Mouse (Mus musculus): ENCODE results near the gene Trmt10b. TPM values are rescaled to one million over a fixed set of nuclear protein-coding genes. Genes with fewer than 3 reads are reported as not detected.

Trmt10b gene
- total and polyA plus RNA-seq, 3 experiments, result 9.9 to 19.7 TPM; not detected in 1

- Histone ChIP-seq H3K27me3 (ENCODE audit: control insufficient read depth in 1 of 2, insufficient read depth in 2 of 2, low read length in 2 of 2) (no peaks in the 10 kb centered on the region), H3K79me2 (ENCODE audit: control insufficient read depth, insufficient read depth, low read length, poor library complexity) (no peaks in the 10 kb centered on the region), H3K9ac (ENCODE audit: control insufficient read depth, low read depth, low read length, poor library complexity, severe bottlenecking) (no peak overlapping the region), H3K9me3 (replicated peaks; ENCODE audit: insufficient read depth, low read length) (no peaks in the 10 kb centered on the region), H3K4me3 (ENCODE audit: control insufficient read depth in 1 of 2, insufficient read depth in 1 of 2, low read depth in 2 of 2, low read length in 2 of 2) (no peak overlapping the region), H3K4me1 (ENCODE audit: control insufficient read depth in 1 of 2, insufficient read depth in 2 of 2, low read length in 2 of 2) (no peaks in the 10 kb centered on the region), H3K36me3 (ENCODE audit: control insufficient read depth in 1 of 2, insufficient read depth in 2 of 2, low read length in 2 of 2) (no peaks in the 10 kb centered on the region; a peak in 1 of 4 replicates), H3K27ac (ENCODE audit: control insufficient read depth, low read depth, low read length) (no peak overlapping the region)
- no peak for DNase-seq (ENCODE audit: low read depth, low spot score)
- TF ChIP-seq POLR2AphosphoS2 (IDR thresholded peaks at IDR 0.05; ENCODE audit: low read length), result no peak
- TF ChIP-seq MYC (IDR thresholded peaks at IDR 0.05; ENCODE audit: low read depth, low read length), result no peak
- no peak for TF ChIP-seq NRF1 (IDR thresholded peaks at IDR 0.05; ENCODE audit: insufficient read depth, low read depth, low read length, poor library complexity, severe bottlenecking)
- TF ChIP-seq HCFC1 (IDR thresholded peaks at IDR 0.05; ENCODE audit: low read depth, low read length), result no peak
- TF ChIP-seq MXI1 (IDR thresholded peaks at IDR 0.05; ENCODE audit: low read depth, low read length), result no peak
- TF ChIP-seq CHD2 (IDR thresholded peaks at IDR 0.05; ENCODE audit: low read length), result no peak
- TF ChIP-seq TCF12 (IDR thresholded peaks at IDR 0.05; ENCODE audit: low read depth, low read length), result no peak
- TF ChIP-seq E2F4 (IDR thresholded peaks at IDR 0.05; ENCODE audit: borderline replicate concordance, low read depth, low read length), result no peak
- no peak for TF ChIP-seq ZC3H11A (IDR thresholded peaks at IDR 0.05; ENCODE audit: low read depth, low read length)
- TF ChIP-seq RCOR1 (IDR thresholded peaks at IDR 0.05; ENCODE audit: low read depth, low read length), result no peak
These were observed 11.7 kb downstream of the Trmt10b start for GRCm38 (mm10) chr4:45308606-45309005.

GRCm38 (mm10) chr4:45311056-45311455 lies 14.1 kb downstream of the Trmt10b start:
- no peaks in the 10 kb centered on the region for H3K27me3 ChIP-seq (ENCODE audit: control insufficient read depth in 1 of 2, insufficient read depth in 2 of 2, low read length in 2 of 2)
- TF ChIP-seq ZKSCAN1 (IDR thresholded peaks at IDR 0.05; ENCODE audit: low read depth, low read length), result no peak
- TF ChIP-seq RCOR1 (IDR thresholded peaks at IDR 0.05; ENCODE audit: low read depth, low read length), result no peak
- TF ChIP-seq ZC3H11A (IDR thresholded peaks at IDR 0.05; ENCODE audit: low read depth, low read length), result no peak
- H3K4me1 ChIP-seq (ENCODE audit: control insufficient read depth in 1 of 2, insufficient read depth in 2 of 2, low read length in 2 of 2), result no peaks in the 10 kb centered on the region
- no peak overlapping the region for H3K9ac ChIP-seq (ENCODE audit: control insufficient read depth, low read depth, low read length, poor library complexity, severe bottlenecking)
- no peak overlapping the region for H3K4me3 ChIP-seq (ENCODE audit: control insufficient read depth in 1 of 2, insufficient read depth in 1 of 2, low read depth in 2 of 2, low read length in 2 of 2)
- H3K27ac ChIP-seq (ENCODE audit: control insufficient read depth, low read depth, low read length), result no peak overlapping the region
- H3K79me2 ChIP-seq (ENCODE audit: control insufficient read depth, insufficient read depth, low read length, poor library complexity), result no peaks in the 10 kb centered on the region
- DNase-seq (ENCODE audit: low read depth, low spot score), result no peak
- H3K9me3 ChIP-seq (replicated peaks; ENCODE audit: insufficient read depth, low read length), result no peaks in the 10 kb centered on the region
- H3K36me3 ChIP-seq (ENCODE audit: control insufficient read depth in 1 of 2, insufficient read depth in 2 of 2, low read length in 2 of 2), result peaks cover 0 to under 1% of the 10 kb centered on the region in 2 experiments; a peak in 1 of 4 replicates

DNA sequence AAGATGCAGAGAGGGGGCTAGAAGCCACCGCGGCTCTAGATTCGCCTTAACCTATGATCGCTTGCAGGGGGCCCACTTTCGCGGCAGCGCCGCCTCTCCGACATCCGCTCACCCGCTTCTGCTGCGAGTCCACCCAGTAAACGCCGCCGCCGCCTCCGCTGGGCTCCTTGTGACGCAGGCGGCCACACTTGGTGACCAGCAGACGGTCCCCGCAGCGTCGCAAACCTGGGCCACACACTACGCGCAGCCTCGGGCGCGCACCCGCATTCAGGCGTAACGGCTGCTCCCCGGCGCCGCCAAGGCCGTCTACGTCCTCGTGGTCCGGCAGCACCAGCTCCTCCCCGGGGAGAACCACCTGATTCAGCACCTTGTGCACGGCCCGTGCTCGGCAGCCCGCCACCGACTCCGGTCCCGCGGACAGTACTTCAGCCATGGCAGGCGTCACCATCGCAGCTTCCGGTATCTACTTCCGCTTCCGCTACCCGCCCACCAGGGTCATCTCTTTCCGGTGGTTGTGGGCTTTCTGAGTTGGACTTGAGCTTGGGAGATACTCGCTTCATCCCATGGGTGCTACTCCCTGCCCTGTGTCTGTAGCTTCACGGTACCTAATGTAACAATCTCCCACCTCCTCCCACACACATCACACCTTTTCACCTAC lies 23.4 kb downstream of the Trmt10b start:
- Histone ChIP-seq H3K79me2 (ENCODE audit: control insufficient read depth, insufficient read depth, low read length, poor library complexity) (peaks cover 18% of the 10 kb centered on the region), H3K27ac (ENCODE audit: control insufficient read depth, low read depth, low read length) (peak overlapping the region; percentile 34), H3K27me3 (ENCODE audit: control insufficient read depth in 1 of 2, insufficient read depth in 2 of 2, low read length in 2 of 2) (peaks cover 0 to 3% of the 10 kb centered on the region in 2 experiments; a peak in 1 of 4 replicates)
- TF ChIP-seq POLR2AphosphoS2 (IDR thresholded peaks at IDR 0.05; ENCODE audit: low read length), result peak; percentile 85
- no peak for TF ChIP-seq GABPA (IDR thresholded peaks at IDR 0.05; ENCODE audit: low read depth, low read length)
- no peak for TF ChIP-seq MEF2A (IDR thresholded peaks at IDR 0.05; ENCODE audit: extremely low read depth, insufficient replicate concordance, low read depth, low read length, poor library complexity, severe bottlenecking)
- peak; percentile 42 for TF ChIP-seq TCF12 (IDR thresholded peaks at IDR 0.05; ENCODE audit: low read depth, low read length)
- TF ChIP-seq NRF1 (IDR thresholded peaks at IDR 0.05; ENCODE audit: insufficient read depth, low read depth, low read length, poor library complexity, severe bottlenecking), result peak; percentile 49; the same call in 1 of the 2 replicates
- TF ChIP-seq MYC (IDR thresholded peaks at IDR 0.05; ENCODE audit: low read depth, low read length), result 0 out of 2 replicates have a peak, but pooled peaks have one; percentile 14
- no peak for TF ChIP-seq USF2 (IDR thresholded peaks at IDR 0.05; ENCODE audit: borderline replicate concordance in 1 of 2, insufficient read depth in 1 of 2, low read depth in 1 of 2, low read length in 2 of 2)
- no peak for TF ChIP-seq CTCF (IDR thresholded peaks at IDR 0.05 in 2 of 3, conservative IDR thresholded peaks at IDR 0.05 in 1 of 3; ENCODE audit: control insufficient read depth in 1 of 3, insufficient read depth in 1 of 3, low read depth in 2 of 3, low read length in 3 of 3, poor library complexity in 1 of 3, severe bottlenecking in 1 of 3)
- TF ChIP-seq EP300 (IDR thresholded peaks at IDR 0.05; ENCODE audit: low read depth in 1 of 2, low read length in 2 of 2), result no peak
- TF ChIP-seq MAZ (IDR thresholded peaks at IDR 0.05; ENCODE audit: low read depth, low read length), result no peak
- TF ChIP-seq GATA1 (IDR thresholded peaks at IDR 0.05; ENCODE audit: low read depth, low read length), result no peak
- TF ChIP-seq BHLHE40 (IDR thresholded peaks at IDR 0.05; ENCODE audit: borderline replicate concordance, low read depth, low read length), result no peak
- TF ChIP-seq KAT2A (conservative IDR thresholded peaks at IDR 0.05; ENCODE audit: low read depth, low read length), result no peak
- TF ChIP-seq TBP (IDR thresholded peaks at IDR 0.05; ENCODE audit: low read depth, low read length), result peak; percentile 82
- no peak for TF ChIP-seq RCOR1 (IDR thresholded peaks at IDR 0.05; ENCODE audit: low read depth, low read length)
- no peak for TF ChIP-seq CHD1 (IDR thresholded peaks at IDR 0.05; ENCODE audit: low read depth, low read length)

More for the DNA sequence above, 23.4 kb downstream of the Trmt10b start:
- H3K36me3 ChIP-seq (ENCODE audit: control insufficient read depth in 1 of 2, insufficient read depth in 2 of 2, low read length in 2 of 2), result peaks cover 5 to 6% of the 10 kb centered on the region in 2 experiments
- peak; percentile 91 for DNase-seq (ENCODE audit: low read depth, low spot score)
- no peaks in the 10 kb centered on the region for H3K9me3 ChIP-seq (replicated peaks; ENCODE audit: insufficient read depth, low read length)
- peak overlapping the region; percentile 86 for H3K9ac ChIP-seq (ENCODE audit: control insufficient read depth, low read depth, low read length, poor library complexity, severe bottlenecking)
- peak overlapping the region; percentile 81 to 87 for H3K4me3 ChIP-seq (ENCODE audit: control insufficient read depth in 1 of 2, insufficient read depth in 1 of 2, low read depth in 2 of 2, low read length in 2 of 2)
- peaks cover 2 to 15% of the 10 kb centered on the region in 2 experiments; a peak in 3 of 4 replicates for H3K4me1 ChIP-seq (ENCODE audit: control insufficient read depth in 1 of 2, insufficient read depth in 2 of 2, low read length in 2 of 2)

Measured in MEL (cell line).